Mouse (Mus musculus) limb, embryonic 11.5 days (tissue): ENCODE data around the gene Dusp10. TPM values are rescaled to one million over a fixed set of nuclear protein-coding genes. Genes with fewer than 3 reads are reported as not detected.

Source experiments
- ATAC-seq: fragments of 200-750 bp; cut with Nextera tagmentation; 2 replicates; pipeline ENCODE4 v1.8.0; 2017; ENCODE audit warnings: low read depth; ENCODE audit not compliant: insufficient number of reproducible peaks, low FRiP score, low TSS enrichment
- DNase-seq: peaks from one replicate; pipeline ENCODE4 v3.0.0-alpha.2; 2015; ENCODE audit warnings: low spot score
- H3K27ac ChIP-seq: fragments of 300-500 bp; sonication (generic); replicated peaks from 2 replicates; pipeline ENCODE4 v1.5.1; 2014; ENCODE audit warnings: low read depth, mild to moderate bottlenecking, low read length
- H3K27me3 ChIP-seq: fragments of 300-500 bp; sonication (generic); 2 replicates; pipeline ENCODE4 v1.6.1; 2014; ENCODE audit warnings: mild to moderate bottlenecking, low read length, mixed read lengths; ENCODE audit not compliant: control insufficient read depth, insufficient read depth
- H3K36me3 ChIP-seq: fragments of 300-500 bp; sonication (generic); 2 replicates; pipeline ENCODE4 v1.6.1; 2014; ENCODE audit warnings: mild to moderate bottlenecking, low read length, moderate library complexity, mixed read lengths; ENCODE audit not compliant: control insufficient read depth, insufficient read depth
- H3K4me1 ChIP-seq: fragments of 300-500 bp; sonication (generic); 2 replicates; pipeline ENCODE4 v1.6.1; 2014; ENCODE audit warnings: low read length, mixed read lengths; ENCODE audit not compliant: control insufficient read depth, insufficient read depth
- H3K4me2 ChIP-seq: fragments of 300-500 bp; sonication (generic); 2 replicates; pipeline ENCODE4 v1.6.1; 2014; ENCODE audit warnings: low read depth, mild to moderate bottlenecking, moderate library complexity; ENCODE audit not compliant: severe bottlenecking
- H3K4me3 ChIP-seq: fragments of 300-500 bp; sonication (generic); 2 replicates; pipeline ENCODE4 v1.5.1; 2014; ENCODE audit warnings: low read depth, low read length
- H3K9ac ChIP-seq: fragments of 300-500 bp; sonication (generic); 2 replicates; pipeline ENCODE4 v1.6.1; 2014; ENCODE audit warnings: mild to moderate bottlenecking, low read length
- H3K9me3 ChIP-seq: fragments of 300-500 bp; sonication (generic); 2 replicates; pipeline ENCODE4 v1.6.1; 2016; ENCODE audit warnings: low read length; ENCODE audit not compliant: control insufficient read depth
- WGBS: fragments of 180-500 bp; shearing (Covaris S2); extraction: QIAGEN DNeasy Blood & Tissue Kit; methylation state at CpG from one replicate; pipeline ENCODE4 v1.1.7; 2014; 5-methylcytosine and 5-hydroxymethylcytosine counted together
- polyA plus RNA-seq: library from polyadenylated mRNA; unstranded; fragments of >200 nt; fragmentation: Nextera tagmentation; extraction: Ambion mirVana; gene quantifications from 2 replicates; pipeline ENCODE4 v1.2.1, GENCODE M21; 2014

The Dusp10 gene
- polyA plus RNA-seq, 1 experiment from 2014 or later, result 4.8 TPM

- H3K9ac ChIP-seq, result no peak overlapping the region
- H3K4me3 ChIP-seq, result no peak overlapping the region
- no peaks in the 10 kb centered on the region for H3K36me3 ChIP-seq
- H3K9me3 ChIP-seq, result no peaks in the 10 kb centered on the region
- DNase-seq (no peak), ATAC-seq (no peak)
- H3K4me1 ChIP-seq, result peaks cover 3% of the 10 kb centered on the region; the same call in 1 of the 2 replicates
- no peak overlapping the region for H3K27ac ChIP-seq
- WGBS, result 37% methylated on average over 6 of the region's 6 CpGs
- H3K27me3 ChIP-seq, result no peaks in the 10 kb centered on the region
- H3K4me2 ChIP-seq, result no peak overlapping the region
Measured at GRCm38 (mm10) chr1:184019722-184020107, 6.6 kb downstream of the Dusp10 start.

GRCm38 (mm10) chr1:184023971-184024370 lies 10.9 kb downstream of the Dusp10 start:
- Histone ChIP-seq H3K9ac (no peak overlapping the region), H3K9me3 (no peaks in the 10 kb centered on the region), H3K27me3 (no peaks in the 10 kb centered on the region), H3K27ac (no peak overlapping the region), H3K36me3 (no peaks in the 10 kb centered on the region), H3K4me1 (peaks cover 3% of the 10 kb centered on the region; the same call in 1 of the 2 replicates), H3K4me2 (no peak overlapping the region), H3K4me3 (no peak overlapping the region)
- ATAC-seq (no peak), DNase-seq (no peak)
- 61% methylated on average over 2 of the region's 2 CpGs for WGBS

DNA sequence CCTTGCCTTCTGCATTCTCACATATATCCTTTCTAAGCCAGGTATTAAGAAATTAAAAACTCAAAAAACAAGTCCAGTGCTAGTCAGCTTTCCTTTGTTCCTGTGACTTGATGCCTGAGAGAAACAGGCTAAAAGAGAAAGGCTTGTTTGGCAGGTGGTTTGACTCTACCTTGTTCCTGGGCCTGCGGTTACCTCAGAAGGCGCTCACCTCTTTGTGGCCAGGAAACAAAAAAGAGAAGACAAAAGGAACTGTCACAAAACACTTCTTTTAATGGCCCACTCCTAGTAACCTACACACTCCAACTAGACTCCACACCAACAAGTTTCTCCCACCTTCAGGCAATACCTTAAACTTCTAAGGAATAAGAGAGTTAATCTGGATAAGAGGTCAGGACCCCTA lies 11.5 kb downstream of the Dusp10 start:
- no peak overlapping the region for H3K9ac ChIP-seq
- no peaks in the 10 kb centered on the region for H3K36me3 ChIP-seq
- WGBS, result 100% methylated on average over 2 of the region's 2 CpGs
- no peaks in the 10 kb centered on the region for H3K9me3 ChIP-seq
- no peak for ATAC-seq
- H3K4me3 ChIP-seq, result no peak overlapping the region
- no peaks in the 10 kb centered on the region for H3K4me1 ChIP-seq
- DNase-seq, result no peak
- H3K4me2 ChIP-seq, result no peak overlapping the region
- H3K27me3 ChIP-seq, result no peaks in the 10 kb centered on the region
- H3K27ac ChIP-seq, result no peak overlapping the region

DNA sequence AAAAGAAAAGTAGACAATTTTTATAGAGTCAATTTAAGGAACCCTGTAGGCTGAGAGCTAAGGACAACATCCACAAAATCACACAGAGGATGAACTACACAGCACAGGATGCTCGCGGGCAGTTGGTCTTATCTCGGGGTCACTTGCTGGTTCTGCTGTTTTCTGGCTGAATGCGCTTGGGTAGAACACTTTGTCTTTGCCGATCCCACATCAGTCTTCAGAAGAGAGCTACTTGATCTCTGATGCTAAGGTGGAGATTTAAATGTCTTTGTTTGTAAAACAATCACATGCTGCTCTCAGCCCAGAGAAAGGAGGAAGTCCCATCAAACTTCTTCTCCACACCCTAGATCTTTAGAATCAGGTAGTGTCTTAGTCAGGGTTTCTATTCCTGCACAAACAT lies 12.0 kb downstream of the Dusp10 start:
- Histone ChIP-seq H3K4me3 (no peak overlapping the region), H3K9me3 (no peaks in the 10 kb centered on the region), H3K36me3 (no peaks in the 10 kb centered on the region), H3K27ac (no peak overlapping the region), H3K27me3 (no peaks in the 10 kb centered on the region), H3K4me2 (no peak overlapping the region), H3K9ac (no peak overlapping the region), H3K4me1 (no peaks in the 10 kb centered on the region)
- 96% methylated on average over 5 of the region's 5 CpGs for WGBS
- no peak for ATAC-seq
- DNase-seq, result no peak

GRCm38 (mm10) chr1:184027039-184027438 lies 13.9 kb downstream of the Dusp10 start:
- H3K36me3 ChIP-seq, result no peaks in the 10 kb centered on the region
- H3K9ac ChIP-seq, result no peak overlapping the region
- no peak overlapping the region for H3K4me2 ChIP-seq
- no peak overlapping the region for H3K27ac ChIP-seq
- DNase-seq (no peak), ATAC-seq (no peak)
- no peaks in the 10 kb centered on the region for H3K4me1 ChIP-seq
- no peaks in the 10 kb centered on the region for H3K27me3 ChIP-seq
- H3K9me3 ChIP-seq, result no peaks in the 10 kb centered on the region
- 82% methylated on average over 3 of the region's 3 CpGs for WGBS
- no peak overlapping the region for H3K4me3 ChIP-seq

- WGBS, result 89% methylated on average over 8 of the region's 8 CpGs
- H3K9me3 ChIP-seq, result no peaks in the 10 kb centered on the region
Measured at GRCm38 (mm10) chr1:184030070-184030802, 17.1 kb downstream of the Dusp10 start.

DNA sequence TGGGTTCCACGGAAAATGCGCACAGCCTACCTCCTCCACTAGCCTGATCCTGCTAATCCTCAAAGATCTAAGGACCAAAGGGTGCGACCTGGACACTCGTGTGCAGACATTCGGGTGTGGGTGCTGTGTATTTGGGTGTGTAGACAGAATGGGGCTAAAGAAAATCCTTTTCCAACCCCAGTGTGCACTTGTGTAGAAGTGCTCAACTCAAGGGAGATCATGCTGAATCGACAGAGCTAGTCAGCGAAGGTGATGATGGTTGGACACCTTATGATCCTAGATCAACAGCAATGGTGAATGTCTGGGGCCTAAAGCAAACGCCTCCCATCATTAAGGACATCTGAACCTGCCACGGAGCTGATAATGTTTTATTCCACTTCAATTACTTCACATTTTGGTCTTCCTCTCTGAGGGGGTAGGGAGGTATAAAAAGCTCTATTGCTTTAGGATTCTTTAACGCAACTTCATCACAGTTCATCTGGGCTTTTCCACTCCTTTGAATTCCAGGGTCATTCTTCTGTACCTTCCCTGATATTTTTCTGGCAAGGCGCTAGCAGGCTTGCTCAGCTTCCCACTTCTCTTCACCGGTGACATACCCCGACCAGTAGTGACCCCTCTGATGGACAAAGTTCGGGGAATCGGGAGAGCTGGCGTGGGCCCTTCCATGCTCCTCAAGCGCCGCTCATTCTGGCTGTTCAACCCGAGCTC lies 19.7 kb downstream of the Dusp10 start:
- ATAC-seq, result no peak
- no peaks in the 10 kb centered on the region for H3K36me3 ChIP-seq
- no peaks in the 10 kb centered on the region for H3K9me3 ChIP-seq
- peak overlapping the region; percentile 89; the same call in 1 of the 2 replicates for H3K27ac ChIP-seq
- DNase-seq, result no peak
- WGBS, result 18% methylated on average over 19 of the region's 19 CpGs
- H3K27me3 ChIP-seq, result no peaks in the 10 kb centered on the region
- peak overlapping the region; percentile 89 for H3K9ac ChIP-seq
- H3K4me3 ChIP-seq, result peak overlapping the region; percentile 75
- peak overlapping the region; percentile 83 for H3K4me2 ChIP-seq
- no peaks in the 10 kb centered on the region; the same call in 1 of the 2 replicates for H3K4me1 ChIP-seq

More at GRCm38 (mm10) chr1:184030070-184030802, 17.1 kb downstream of the Dusp10 start:
- H3K4me3 ChIP-seq, result no peak overlapping the region
- DNase-seq (no peak), ATAC-seq (no peak)
- H3K9ac ChIP-seq, result no peak overlapping the region
- H3K27ac ChIP-seq, result no peak overlapping the region
- no peak overlapping the region for H3K4me2 ChIP-seq
- no peaks in the 10 kb centered on the region for H3K27me3 ChIP-seq
- no peaks in the 10 kb centered on the region for H3K4me1 ChIP-seq
- H3K36me3 ChIP-seq, result no peaks in the 10 kb centered on the region

GRCm38 (mm10) chr1:184033390-184034010 lies 20.4 kb downstream of the Dusp10 start:
- ATAC-seq (peak; percentile 78), DNase-seq (no peak)
- H3K4me3 ChIP-seq, result peak overlapping the region; percentile 75
- H3K27me3 ChIP-seq, result no peaks in the 10 kb centered on the region
- H3K4me1 ChIP-seq, result no peaks in the 10 kb centered on the region; the same call in 1 of the 2 replicates
- H3K9ac ChIP-seq, result peak overlapping the region; percentile 89
- peak overlapping the region; percentile 83 for H3K4me2 ChIP-seq
- H3K36me3 ChIP-seq, result no peaks in the 10 kb centered on the region
- no peaks in the 10 kb centered on the region for H3K9me3 ChIP-seq
- peak overlapping the region; percentile 89 for H3K27ac ChIP-seq
- WGBS, result under 1% methylated on average over 63 of the region's 63 CpGs
